Mouse (Mus musculus): ENCODE data around the gene Mgat4d.
"Not testable (repeated sequence)": the region's sequence is repeated elsewhere in the genome, so short reads cannot be mapped to it uniquely, and the experiment has no call there.

The Mgat4d gene

GRCm38 (mm10) chr8:83390006-83390701 lies 41.9 kb downstream of the Mgat4d start:
- DNase-seq (ENCODE audit: low read depth, low spot score): no peak

- no peak for DNase-seq (ENCODE audit: low read depth, low spot score)
Observed at GRCm38 (mm10) chr8:83392521-83392920, 44.2 kb downstream of the Mgat4d start.

GRCm38 (mm10) chr8:83394325-83394724 lies 46.1 kb downstream of the Mgat4d start:
- peak; percentile 72 for DNase-seq (ENCODE audit: low read depth, low spot score)

- DNase-seq (ENCODE audit: low read depth, low spot score): no peak
Observed at GRCm38 (mm10) chr8:83396680-83397079, 48.4 kb downstream of the Mgat4d start.

- no peak for DNase-seq (ENCODE audit: low read depth, low spot score)
Observed at GRCm38 (mm10) chr8:83397726-83398125, 49.5 kb downstream of the Mgat4d start.

DNA sequence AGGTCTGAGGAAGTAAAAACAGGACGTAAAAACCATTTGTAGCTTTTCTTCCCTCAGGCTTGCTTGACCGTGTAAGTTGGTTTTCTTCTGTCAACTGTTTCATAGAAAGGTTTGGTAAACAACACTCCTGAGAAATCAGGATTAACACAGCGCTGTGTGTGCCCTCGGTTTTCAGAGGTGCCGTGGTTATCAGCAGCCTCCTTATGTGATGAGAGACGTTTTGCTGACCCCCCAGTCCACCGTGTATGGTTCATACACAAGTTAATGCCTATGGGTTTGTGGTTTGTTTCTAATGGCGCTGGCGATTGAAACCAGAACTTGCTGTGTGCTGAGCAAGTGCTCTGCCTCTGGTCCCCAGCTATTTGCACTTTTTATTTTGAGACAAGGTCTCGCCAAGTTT lies 57.3 kb downstream of the Mgat4d start:
- no peak for DNase-seq (ENCODE audit: low read depth, low spot score)

GRCm38 (mm10) chr8:83406836-83407235 lies 58.6 kb downstream of the Mgat4d start:
- DNase-seq (ENCODE audit: low read depth, low spot score): peak; percentile 60

DNA sequence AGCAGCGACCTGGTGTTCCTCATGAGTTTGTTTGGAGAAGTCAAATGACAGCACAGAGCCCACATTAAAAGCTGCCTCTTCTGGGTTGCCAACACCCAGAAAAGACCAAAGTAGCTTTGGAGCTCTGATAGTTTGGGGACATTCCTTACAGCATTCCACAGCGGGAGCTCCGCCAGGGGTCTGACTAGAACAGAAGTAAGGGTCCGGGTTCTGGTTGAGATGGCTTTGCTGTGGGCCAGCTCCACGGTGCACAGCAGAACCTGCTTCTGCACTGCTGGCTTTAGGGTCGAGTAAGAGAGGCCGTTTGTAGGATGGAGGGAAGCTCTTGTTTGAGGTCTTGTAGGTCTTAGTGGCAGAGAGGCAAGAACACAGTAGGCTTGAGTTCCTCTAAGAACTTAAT lies 60.2 kb downstream of the Mgat4d start:
- DNase-seq (ENCODE audit: low read depth, low spot score): no peak

DNA sequence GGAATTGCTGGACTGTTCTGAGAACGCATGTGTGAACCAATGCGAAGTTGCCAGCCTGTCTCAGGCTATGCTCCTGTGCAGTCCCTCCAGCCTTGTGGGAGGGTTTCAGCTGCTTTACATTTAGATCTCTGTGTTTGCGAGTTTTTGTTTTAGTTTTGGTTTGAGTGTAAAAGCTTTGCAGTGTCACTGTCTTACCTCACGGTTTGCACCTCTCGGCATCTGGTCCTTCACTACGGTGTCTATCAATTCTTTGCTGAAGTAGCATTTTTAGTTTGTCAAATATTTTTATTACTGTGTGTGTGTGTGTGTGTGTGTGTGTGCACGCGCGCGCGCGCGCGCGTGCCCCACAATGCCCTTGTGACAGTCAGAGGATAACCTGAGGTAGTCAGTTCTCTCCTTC lies 68.6 kb downstream of the Mgat4d start:
- DNase-seq (ENCODE audit: low read depth, low spot score): peak; percentile 33

DNA sequence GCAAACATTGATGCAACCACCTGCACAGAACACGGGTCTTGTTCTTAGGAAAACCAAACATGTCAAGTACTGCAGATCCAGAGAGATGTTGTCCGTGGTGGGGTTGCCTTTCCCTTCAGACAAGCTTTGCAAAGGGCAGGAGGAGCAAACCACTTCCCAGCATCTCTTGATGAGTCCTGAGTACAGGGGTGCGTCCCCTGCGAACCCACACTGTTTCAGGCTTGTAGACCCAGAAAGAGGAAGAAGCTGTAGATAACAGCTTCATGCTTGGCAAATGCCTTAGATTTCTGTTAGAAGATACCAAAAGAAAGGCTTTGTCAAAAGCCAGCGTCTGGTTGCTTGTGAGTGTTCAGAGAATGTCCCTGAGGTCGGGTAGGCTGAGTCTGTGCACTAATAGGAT lies 69.7 kb downstream of the Mgat4d start:
- DNase-seq (ENCODE audit: low read depth, low spot score): no peak

GRCm38 (mm10) chr8:83418805-83419516 lies 70.7 kb downstream of the Mgat4d start:
- DNase-seq (ENCODE audit: low read depth, low spot score): no peak

- DNase-seq (ENCODE audit: low read depth, low spot score): no peak
Observed at GRCm38 (mm10) chr8:83421354-83421753, 73.1 kb downstream of the Mgat4d start.

DNA sequence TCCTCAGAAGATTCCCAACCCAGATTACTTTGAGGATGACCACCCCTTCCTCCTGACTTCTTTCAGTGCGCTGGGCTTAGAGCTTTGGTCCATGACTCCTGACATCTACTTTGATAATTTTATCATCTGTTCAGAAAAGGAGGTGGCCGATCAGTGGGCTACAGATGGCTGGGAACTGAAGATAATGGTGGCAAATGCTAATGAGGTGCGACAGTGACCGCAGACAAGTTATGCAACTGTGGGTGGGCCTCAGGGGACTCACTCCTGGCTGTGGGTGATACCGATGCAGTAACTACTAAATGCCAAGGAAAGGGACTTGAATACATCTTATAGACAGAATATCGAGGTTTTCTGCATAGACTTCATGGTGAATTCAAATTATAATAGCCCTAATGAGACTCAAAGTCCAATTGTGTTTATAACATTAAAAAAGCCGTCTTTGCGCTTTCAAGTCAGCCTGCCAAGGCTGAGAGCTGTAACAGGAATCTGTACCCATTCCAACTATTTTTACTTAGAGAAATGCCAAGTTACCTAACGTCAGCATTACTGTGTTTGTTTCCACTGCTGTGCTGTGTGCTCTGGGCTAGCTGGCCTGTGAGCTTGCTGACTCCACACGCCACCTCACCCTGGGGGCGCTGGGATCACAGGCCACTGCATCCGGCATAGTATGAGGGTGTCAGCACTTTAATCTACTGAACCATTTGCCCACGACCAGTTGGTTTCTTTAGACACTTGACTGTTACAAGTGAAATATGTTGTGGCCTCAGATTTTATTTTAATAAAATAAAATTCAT lies 75.0 kb downstream of the Mgat4d start:
- no peak for DNase-seq (ENCODE audit: low read depth, low spot score)

DNA sequence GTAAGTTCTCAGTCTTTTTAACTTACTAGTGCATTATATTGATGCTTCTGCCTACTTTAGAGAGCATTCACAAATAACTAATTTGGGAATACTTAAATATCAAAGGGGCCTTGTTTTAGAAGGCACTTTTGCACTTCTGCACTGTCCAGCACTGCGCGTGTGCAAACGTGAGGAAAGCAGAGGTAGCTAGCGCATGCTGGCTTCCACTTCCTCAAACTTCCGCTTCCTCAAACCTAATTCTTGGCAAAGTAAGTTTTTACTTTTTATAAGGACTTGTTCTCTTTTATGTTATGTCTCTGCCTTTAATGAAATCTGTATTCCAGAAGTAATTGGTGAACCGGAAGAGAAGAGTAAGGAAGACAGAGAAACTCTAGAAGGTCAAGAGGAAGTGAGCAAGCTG lies 76.9 kb downstream of the Mgat4d start:
- DNase-seq (ENCODE audit: low read depth, low spot score): no peak

GRCm38 (mm10) chr8:83426104-83426759 lies 78.0 kb downstream of the Mgat4d start:
- DNase-seq (ENCODE audit: low read depth, low spot score): no peak

- no peak for DNase-seq (ENCODE audit: low read depth, low spot score)
Observed at GRCm38 (mm10) chr8:83426949-83427348, 78.7 kb downstream of the Mgat4d start.

DNA sequence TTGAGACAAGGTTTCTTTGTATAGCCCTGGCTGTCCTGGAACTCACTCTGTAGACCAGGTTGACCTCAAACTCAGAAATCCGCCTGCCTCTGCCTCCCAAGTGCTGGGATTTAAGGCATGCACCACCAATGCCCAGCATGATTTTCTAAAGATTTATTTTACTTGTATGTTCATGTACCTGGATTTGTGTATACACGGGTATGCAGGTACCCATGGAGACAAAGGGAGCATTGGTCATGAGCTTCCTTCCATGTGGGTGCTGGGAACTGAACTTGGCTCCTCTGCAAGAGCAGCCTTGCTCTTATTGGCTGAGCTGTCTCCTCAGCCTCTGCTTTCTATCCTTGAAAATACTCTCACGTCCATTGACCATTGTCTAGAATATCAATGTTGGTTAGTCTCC lies 80.3 kb downstream of the Mgat4d start:
- DNase-seq (ENCODE audit: low read depth, low spot score): not testable (repeated sequence)

DNA sequence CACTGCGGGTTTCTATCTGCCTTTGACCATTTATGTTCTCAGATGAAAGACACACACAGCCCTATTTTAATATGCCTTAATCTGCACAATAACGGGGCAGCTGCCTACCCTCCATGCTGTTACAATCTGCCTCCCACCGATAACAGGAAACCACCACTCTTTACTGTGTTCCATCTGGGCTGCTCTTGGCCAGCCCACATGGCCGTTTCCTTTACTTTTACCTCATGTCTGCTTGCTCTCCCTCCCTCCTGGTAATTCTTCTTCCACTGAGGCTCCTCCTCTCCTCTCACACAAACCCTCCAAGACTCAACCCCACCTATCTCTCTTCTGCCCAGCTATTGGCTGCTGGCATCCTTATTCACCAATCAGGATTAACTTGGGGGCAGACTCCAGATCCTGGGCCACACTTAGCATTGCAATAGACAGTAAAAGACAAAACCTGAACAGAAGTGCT lies 80.8 kb downstream of the Mgat4d start:
- peak; percentile 16 for DNase-seq (ENCODE audit: low read depth, low spot score)

Measured in A20 (cell line).